Mouse (Mus musculus) MEL (cell line): Measurements from ENCODE around the gene Bicd2. TPM values are rescaled to one million over a fixed set of nuclear protein-coding genes. Genes with fewer than 3 reads are reported as not detected.

ENCODE experiments used
- DNase-seq: peaks from one replicate; pipeline ENCODE4 v3.0.0; 2011; ENCODE audit warnings: low read depth, low spot score
- H3K27ac ChIP-seq: 2 replicates; pipeline ENCODE4 v1.5.1; 2012; ENCODE audit warnings: low read depth, mild to moderate bottlenecking, control low read depth, low read length, moderate library complexity; ENCODE audit not compliant: control insufficient read depth
- H3K27me3 ChIP-seq, 2 experiments: fragments of 150-350 bp in 1 of 2; sonication (generic) in 1 of 2; 2 replicates each; pipeline ENCODE4 v1.6.1; 2012; ENCODE audit warnings: low read length in 2 of 2, mild to moderate bottlenecking in 2 of 2, improper control_type of control experiment in 1 of 2, moderate library complexity in 1 of 2; ENCODE audit not compliant: insufficient read depth in 2 of 2, control insufficient read depth in 1 of 2
- H3K36me3 ChIP-seq, 2 experiments: 2 replicates each; pipeline ENCODE4 v1.6.1; 2012 to 2014; ENCODE audit warnings: low read length in 2 of 2, improper control_type of control experiment in 1 of 2, inconsistent platforms in 1 of 2, mild to moderate bottlenecking in 1 of 2; ENCODE audit not compliant: insufficient read depth in 2 of 2, control insufficient read depth in 1 of 2
- H3K4me1 ChIP-seq, 2 experiments: fragments of 150-350 bp in 1 of 2; sonication (generic) in 1 of 2; 2 replicates each; pipeline ENCODE4 v1.6.1; 2012; ENCODE audit warnings: low read length in 2 of 2, improper control_type of control experiment in 1 of 2, mild to moderate bottlenecking in 1 of 2; ENCODE audit not compliant: insufficient read depth in 2 of 2, control insufficient read depth in 1 of 2
- H3K4me3 ChIP-seq, 2 experiments: fragments of 150-350 bp in 1 of 2; sonication (generic) in 1 of 2; 2 replicates each; pipeline ENCODE4 v1.5.1; 2012; ENCODE audit warnings: low read depth in 2 of 2, low read length in 2 of 2, mild to moderate bottlenecking in 2 of 2, moderate library complexity in 2 of 2, control low read depth in 1 of 2, improper control_type of control experiment in 1 of 2; ENCODE audit not compliant: control insufficient read depth in 1 of 2, insufficient read depth in 1 of 2
- H3K79me2 ChIP-seq: 2 replicates; pipeline ENCODE4 v1.6.1; 2012; ENCODE audit warnings: mild to moderate bottlenecking, low read length, moderate library complexity; ENCODE audit not compliant: control insufficient read depth, poor library complexity, insufficient read depth
- H3K9ac ChIP-seq: 2 replicates; pipeline ENCODE4 v1.6.1; 2012; ENCODE audit warnings: low read depth, mild to moderate bottlenecking, control low read depth, low read length, moderate library complexity; ENCODE audit not compliant: control insufficient read depth, poor library complexity, severe bottlenecking
- H3K9me3 ChIP-seq: fragments of 150-350 bp; sonication (generic); replicated peaks from 2 replicates; pipeline ENCODE4 v1.6.1; 2012; ENCODE audit warnings: mild to moderate bottlenecking, low read length, improper control_type of control experiment, moderate library complexity; ENCODE audit not compliant: insufficient read depth
- BHLHE40 ChIP-seq: IDR thresholded peaks from 2 replicates; pipeline ENCODE4 v1.6.1; 2012; ENCODE audit warnings: low read depth, mild to moderate bottlenecking, inconsistent platforms, low read length, improper control_type of control experiment, borderline replicate concordance
- CHD1 ChIP-seq: IDR thresholded peaks from 2 replicates; pipeline ENCODE4 v1.6.1; 2012; ENCODE audit warnings: low read depth, mild to moderate bottlenecking, inconsistent platforms, low read length, improper control_type of control experiment
- CTCF ChIP-seq, 3 experiments: IDR thresholded peaks in 2 of 3; conservative IDR thresholded peaks in 1 of 3; 2 replicates each; pipeline ENCODE4 v1.5.1; 2011 to 2012; ENCODE audit warnings: low read length in 3 of 3, low read depth in 2 of 3, mild to moderate bottlenecking in 2 of 3, improper control_type of control experiment in 1 of 3, inconsistent platforms in 1 of 3, mixed read lengths in 1 of 3, moderate library complexity in 1 of 3; ENCODE audit not compliant: control insufficient read depth in 1 of 3, insufficient read depth in 1 of 3, poor library complexity in 1 of 3, severe bottlenecking in 1 of 3
- ELF1 ChIP-seq: IDR thresholded peaks from 2 replicates; pipeline ENCODE4 v1.6.1; 2014; ENCODE audit warnings: low read depth, mild to moderate bottlenecking, inconsistent platforms, low read length, improper control_type of control experiment, moderate library complexity
- EP300 ChIP-seq, 2 experiments: IDR thresholded peaks; 2 replicates each; pipeline ENCODE4 v1.6.1; 2011; ENCODE audit warnings: improper control_type of control experiment in 2 of 2, low read length in 2 of 2, low read depth in 1 of 2, mild to moderate bottlenecking in 1 of 2
- ETS1 ChIP-seq: IDR thresholded peaks from 2 replicates; pipeline ENCODE4 v1.6.1; 2012; ENCODE audit warnings: low read depth, mild to moderate bottlenecking, inconsistent platforms, low read length, improper control_type of control experiment, moderate library complexity
- GABPA ChIP-seq: IDR thresholded peaks from 2 replicates; pipeline ENCODE4 v1.6.1; 2012; ENCODE audit warnings: low read depth, mild to moderate bottlenecking, inconsistent platforms, low read length, improper control_type of control experiment, moderate library complexity
- GATA1 ChIP-seq: IDR thresholded peaks from 2 replicates; pipeline ENCODE4 v1.6.1; 2011; ENCODE audit warnings: low read depth, low read length, improper control_type of control experiment
- HCFC1 ChIP-seq: IDR thresholded peaks from 2 replicates; pipeline ENCODE4 v1.6.1; 2012; ENCODE audit warnings: low read depth, mild to moderate bottlenecking, inconsistent platforms, low read length, improper control_type of control experiment, moderate library complexity
- JUND ChIP-seq: IDR thresholded peaks from 2 replicates; pipeline ENCODE4 v1.6.1; 2011; ENCODE audit warnings: low read depth, mild to moderate bottlenecking, improper control_type of control experiment, low read length
- KAT2A ChIP-seq: conservative IDR thresholded peaks from 2 replicates; pipeline ENCODE4 v1.6.1; 2012; ENCODE audit warnings: low read depth, low read length, improper control_type of control experiment, inconsistent platforms
- MAFK ChIP-seq: IDR thresholded peaks from 2 replicates; pipeline ENCODE4 v1.6.1; 2011; ENCODE audit warnings: low read depth, mild to moderate bottlenecking, low read length, improper control_type of control experiment, borderline replicate concordance
- MAX ChIP-seq: IDR thresholded peaks from 2 replicates; pipeline ENCODE4 v1.6.1; 2011; ENCODE audit warnings: low read length, improper control_type of control experiment
- MEF2A ChIP-seq: IDR thresholded peaks from 2 replicates; pipeline ENCODE4 v1.6.1; 2014; ENCODE audit warnings: low read depth, mild to moderate bottlenecking, inconsistent platforms, low read length, improper control_type of control experiment; ENCODE audit not compliant: poor library complexity, insufficient replicate concordance, severe bottlenecking; ENCODE audit errors: extremely low read depth
- MXI1 ChIP-seq: IDR thresholded peaks from 2 replicates; pipeline ENCODE4 v1.6.1; 2011; ENCODE audit warnings: mild to moderate bottlenecking, low read depth, low read length, improper control_type of control experiment
- NELFE ChIP-seq: IDR thresholded peaks from 2 replicates; pipeline ENCODE4 v1.6.1; 2011; ENCODE audit warnings: low read depth, low read length, improper control_type of control experiment
- POLR2A ChIP-seq, 2 experiments: IDR thresholded peaks; 2 replicates each; pipeline ENCODE4 v1.6.1; 2011 to 2012; ENCODE audit warnings: low read length in 2 of 2, mild to moderate bottlenecking in 2 of 2, control low read depth in 1 of 2, improper control_type of control experiment in 1 of 2, low read depth in 1 of 2, moderate library complexity in 1 of 2; ENCODE audit not compliant: control insufficient read depth in 1 of 2, insufficient read depth in 1 of 2, poor library complexity in 1 of 2
- POLR2AphosphoS5 ChIP-seq: IDR thresholded peaks from 2 replicates; pipeline ENCODE4 v1.6.1; 2012; ENCODE audit warnings: low read depth, borderline replicate concordance, mild to moderate bottlenecking, inconsistent platforms, low read length, moderate library complexity, mixed read lengths
- SIN3A ChIP-seq: IDR thresholded peaks from 2 replicates; pipeline ENCODE4 v1.6.1; 2012; ENCODE audit warnings: low read length, improper control_type of control experiment, inconsistent platforms
- TBP ChIP-seq: IDR thresholded peaks from 2 replicates; pipeline ENCODE4 v1.8.0; 2011; ENCODE audit warnings: low read depth, low read length, improper control_type of control experiment
- TCF12 ChIP-seq: IDR thresholded peaks from 2 replicates; pipeline ENCODE4 v1.6.1; 2014; ENCODE audit warnings: low read depth, mild to moderate bottlenecking, inconsistent platforms, low read length, improper control_type of control experiment, moderate library complexity
- UBTF ChIP-seq: IDR thresholded peaks from 2 replicates; pipeline ENCODE4 v1.6.1; 2012; ENCODE audit warnings: low read depth, mild to moderate bottlenecking, inconsistent platforms, low read length, improper control_type of control experiment, moderate library complexity, borderline replicate concordance; ENCODE audit not compliant: insufficient read depth
- USF1 ChIP-seq: IDR thresholded peaks from 2 replicates; pipeline ENCODE4 v1.6.1; 2014; ENCODE audit warnings: low read depth, mild to moderate bottlenecking, inconsistent platforms, low read length, improper control_type of control experiment, moderate library complexity
- ZC3H11A ChIP-seq: IDR thresholded peaks from 2 replicates; pipeline ENCODE4 v1.6.1; 2012; ENCODE audit warnings: low read depth, mild to moderate bottlenecking, inconsistent platforms, low read length, improper control_type of control experiment
- ZKSCAN1 ChIP-seq: IDR thresholded peaks from 2 replicates; pipeline ENCODE4 v1.6.1; 2012; ENCODE audit warnings: low read depth, mild to moderate bottlenecking, inconsistent platforms, low read length, improper control_type of control experiment, moderate library complexity
- ZMIZ1 ChIP-seq: IDR thresholded peaks from 2 replicates; pipeline ENCODE4 v1.6.1; 2012; ENCODE audit warnings: low read depth, mild to moderate bottlenecking, inconsistent platforms, low read length, improper control_type of control experiment, moderate library complexity
- ZNF384 ChIP-seq: IDR thresholded peaks from 2 replicates; pipeline ENCODE4 v1.6.1; 2012; ENCODE audit warnings: low read depth, mild to moderate bottlenecking, inconsistent platforms, low read length, improper control_type of control experiment
- polyA plus RNA-seq, 2 experiments: library from polyadenylated mRNA; stranded (reverse) in 1 of 2; unstranded in 1 of 2; fragments of >175 nt in 1 of 2; fragments of >200 nt in 1 of 2; gene quantifications; 2 replicates each; pipeline versions ENCODE4 v1.2.1 to v1.2.4; 2012; ENCODE audit warnings: low replicate concordance in 2 of 2, low read depth in 1 of 2; ENCODE audit not compliant: insufficient read length in 2 of 2, insufficient read depth in 1 of 2, missing spikeins in 1 of 2
- total RNA-seq: library from RNA; depleted of rRNA; stranded (reverse); fragments of 300-350 nt; gene quantifications from 2 replicates; pipeline ENCODE4 v1.2.3, GENCODE M21; 2012

The Bicd2 gene
- total and polyA plus RNA-seq, 3 experiments = 21.8 to 22.6 TPM; not detected in 1

DNA sequence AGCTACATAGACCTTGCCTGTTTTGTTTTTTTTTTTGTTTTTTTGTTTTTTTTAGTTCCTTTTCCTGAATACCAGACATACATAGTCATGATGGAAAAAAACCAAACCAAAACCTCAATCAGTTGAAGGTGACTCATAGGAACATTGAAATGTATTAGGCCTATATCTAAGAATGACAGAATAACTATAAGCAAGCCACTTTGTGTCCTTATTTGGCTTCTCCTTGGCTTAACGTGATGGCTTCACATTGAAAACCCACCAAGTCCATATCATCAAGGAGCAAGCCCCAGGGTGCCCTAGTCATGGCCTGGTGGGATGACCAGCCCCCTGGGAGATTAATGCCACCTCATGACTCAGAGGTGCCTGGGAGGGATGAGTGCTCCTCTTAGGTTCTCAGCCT is 40.6 kb upstream of the Bicd2 start:
- Histone ChIP-seq H3K4me1 (no peaks in the 10 kb centered on the region), H3K27ac (no peak overlapping the region), H3K36me3 (no peaks in the 10 kb centered on the region)

DNA sequence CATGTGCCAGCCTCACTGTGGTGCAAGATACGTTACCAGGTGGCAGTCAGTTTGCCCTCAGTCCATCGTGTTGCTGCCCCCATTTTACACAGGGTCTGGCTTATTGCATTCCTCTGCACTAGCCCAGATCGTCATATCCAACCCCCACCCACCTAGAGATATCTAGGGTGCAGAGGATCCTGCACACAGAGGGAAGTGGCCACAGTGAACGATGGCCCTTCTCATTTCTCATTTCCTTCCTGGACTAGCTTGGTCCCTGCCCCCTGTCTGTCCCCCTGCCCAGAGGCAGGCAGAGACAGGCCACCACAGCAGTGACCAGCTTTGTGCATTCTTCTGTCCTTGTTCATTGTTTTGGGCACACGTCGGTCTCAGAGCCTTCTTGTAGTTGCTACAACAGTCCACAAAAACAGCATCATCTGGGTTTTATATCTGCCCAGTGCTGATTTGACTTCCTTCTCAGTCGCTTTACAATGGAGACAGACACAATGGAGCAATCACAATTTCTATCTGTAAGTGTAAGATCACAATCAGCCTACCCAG is 34.5 kb upstream of the Bicd2 start:
- H3K27ac ChIP-seq = peak overlapping the region; percentile 94
- H3K9me3 ChIP-seq = no peaks in the 10 kb centered on the region
- H3K79me2 ChIP-seq = no peaks in the 10 kb centered on the region
- peak overlapping the region; percentile 56 to 60 for H3K4me3 ChIP-seq
- H3K27me3 ChIP-seq = no peaks in the 10 kb centered on the region
- H3K4me1 ChIP-seq = peaks cover 2 to 18% of the 10 kb centered on the region in 2 experiments; a peak in 3 of 4 replicates
- DNase-seq = no peak
- TF ChIP-seq POLR2A (IDR thresholded peaks at IDR 0.05; ENCODE audit: control insufficient read depth in 1 of 2, insufficient read depth in 1 of 2, low read depth in 1 of 2, low read length in 2 of 2, poor library complexity in 1 of 2) = no peak
- no peak for TF ChIP-seq MEF2A
- no peak for TF ChIP-seq ZKSCAN1
- TF ChIP-seq GATA1 = no peak; the same call in 1 of the 2 replicates
- no peak for TF ChIP-seq USF1
- TF ChIP-seq ETS1 = no peak
- no peak for TF ChIP-seq BHLHE40
- TF ChIP-seq KAT2A = no peak
- TF ChIP-seq GABPA = no peak
- no peak for TF ChIP-seq TBP
- TF ChIP-seq MAFK = no peak
- TF ChIP-seq TCF12 = no peak
- no peak for TF ChIP-seq ELF1
- TF ChIP-seq POLR2AphosphoS5 = no peak
- TF ChIP-seq ZNF384 = no peak
- no peak for TF ChIP-seq ZC3H11A
- no peak for TF ChIP-seq NELFE
- no peak for TF ChIP-seq HCFC1
- peaks cover 0 to 8% of the 10 kb centered on the region in 2 experiments; a peak in 1 of 4 replicates for H3K36me3 ChIP-seq
- peak overlapping the region; percentile 64 for H3K9ac ChIP-seq

More for the DNA sequence above, 40.6 kb upstream of the Bicd2 start:
- Histone ChIP-seq H3K27me3 (no peaks in the 10 kb centered on the region), H3K79me2 (no peaks in the 10 kb centered on the region)
- TF ChIP-seq UBTF (no peak), ZC3H11A (no peak), TCF12 (no peak), BHLHE40 (no peak), SIN3A (no peak), JUND (no peak), KAT2A (no peak), MXI1 (no peak), CHD1 (no peak), CTCF (IDR thresholded peaks at IDR 0.05 in 2 of 3, conservative IDR thresholded peaks at IDR 0.05 in 1 of 3; ENCODE audit: control insufficient read depth in 1 of 3, insufficient read depth in 1 of 3, low read depth in 2 of 3, low read length in 3 of 3, poor library complexity in 1 of 3, severe bottlenecking in 1 of 3) (no peak), ZKSCAN1 (no peak), EP300 (IDR thresholded peaks at IDR 0.05; ENCODE audit: low read depth in 1 of 2, low read length in 2 of 2) (no peak), MEF2A (no peak), ZMIZ1 (no peak), POLR2AphosphoS5 (no peak), MAX (no peak), NELFE (no peak)
- TF ChIP-seq, all 39 proteins: peak for 0
- no peak for DNase-seq
- no peaks in the 10 kb centered on the region for H3K9me3 ChIP-seq
- H3K9ac ChIP-seq = no peak overlapping the region
- H3K4me3 ChIP-seq = no peak overlapping the region
